Mouse (Mus musculus) fibroblast of lung, adult 2 months (primary cell): ENCODE measurements around the gene Rap1gds1.

Experiments
- DNase-seq: peaks from one replicate; pipeline ENCODE4 v3.0.0-alpha.2; 2011; ENCODE audit warnings: low read depth

Gene Rap1gds1

DNA sequence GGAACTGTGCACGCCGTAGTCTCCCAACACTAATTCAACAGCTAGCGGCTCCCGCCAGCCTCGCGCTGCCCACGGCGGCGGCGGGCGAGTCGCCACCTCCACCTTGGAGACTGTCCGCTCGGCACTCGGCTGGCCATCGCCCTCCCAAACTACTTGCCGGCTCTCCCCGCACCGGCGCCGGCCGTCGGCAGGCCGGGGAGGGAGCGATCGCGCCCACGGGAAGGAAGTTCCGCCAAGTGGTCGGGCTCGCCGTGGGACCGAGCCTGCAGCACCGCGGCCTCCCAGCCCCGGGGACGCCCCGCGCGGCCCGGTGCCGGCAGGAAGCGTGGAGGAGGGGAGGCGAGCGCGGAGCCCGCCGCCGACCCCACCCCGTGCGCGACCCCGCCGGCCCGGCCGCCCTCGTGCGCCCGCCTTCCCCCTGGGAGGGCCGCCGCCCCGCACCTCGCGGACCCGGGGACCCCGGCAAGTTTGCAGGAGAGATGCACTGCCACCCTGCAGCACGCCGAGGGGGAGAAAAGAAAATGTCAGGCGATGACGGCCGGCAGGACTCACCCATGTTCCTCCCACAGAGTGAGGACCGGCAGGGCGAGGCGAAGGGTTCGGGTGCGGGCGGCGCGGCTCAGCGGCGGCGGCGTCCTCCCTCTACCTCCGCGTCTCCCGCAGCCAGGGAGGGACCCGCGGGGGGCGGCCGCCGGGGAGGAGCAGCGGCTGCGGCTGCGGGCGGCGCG is at the start of gene Rap1gds1:
Gene Rap1gds1 (minus strand): TSS at position 718 of the 728 bp plus-strand sequence.
- DNase-seq: no peak

DNA sequence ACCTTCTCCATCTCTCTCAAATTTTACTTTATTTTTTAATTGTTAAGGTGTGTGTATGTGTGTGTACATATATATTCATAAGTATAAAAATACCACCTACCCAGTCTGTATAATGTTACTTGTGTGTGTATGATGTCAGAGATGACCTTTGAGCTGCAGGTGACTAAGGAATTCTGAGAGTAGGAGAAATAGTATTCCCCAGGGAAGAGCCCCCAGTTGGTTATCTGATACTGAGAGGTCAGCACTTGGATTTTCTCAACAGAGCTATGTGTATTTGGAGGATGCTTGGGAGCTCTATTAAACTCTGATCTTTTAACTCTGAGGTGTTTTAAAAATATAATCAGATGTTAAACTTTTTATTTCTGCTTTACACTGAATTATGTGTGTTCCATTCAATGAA is 43.4 kb upstream of the Rap1gds1 start:
- DNase-seq: no peak

DNA sequence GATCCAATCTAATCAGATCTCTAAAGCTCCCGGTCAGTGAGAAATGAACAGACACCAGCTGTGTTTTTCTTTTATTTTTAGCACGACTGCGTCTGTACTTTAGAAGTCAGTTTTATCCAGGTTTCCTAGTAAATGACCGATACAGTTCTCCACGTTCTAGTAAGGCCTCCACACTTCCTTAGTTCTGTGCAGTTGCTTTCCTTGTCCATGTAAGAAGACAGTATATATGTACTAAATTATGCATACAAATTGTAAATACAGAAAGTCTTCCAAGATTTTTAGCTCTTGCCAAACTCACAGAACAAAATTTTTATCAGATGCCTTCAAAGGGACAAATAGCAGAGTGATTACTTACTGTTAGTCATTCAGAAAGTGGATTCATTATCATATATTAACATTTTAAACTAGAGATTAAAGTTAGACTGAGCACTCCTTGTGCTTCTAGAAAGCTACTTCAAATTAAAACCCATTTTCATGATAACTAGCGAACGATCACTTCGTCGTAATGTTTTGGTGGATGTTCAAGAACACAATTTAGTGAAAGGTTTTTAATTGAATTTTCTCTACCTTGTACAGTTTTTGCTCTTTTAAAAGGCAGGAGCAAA is 41.8 kb upstream of the Rap1gds1 start:
- DNase-seq: no peak

DNA sequence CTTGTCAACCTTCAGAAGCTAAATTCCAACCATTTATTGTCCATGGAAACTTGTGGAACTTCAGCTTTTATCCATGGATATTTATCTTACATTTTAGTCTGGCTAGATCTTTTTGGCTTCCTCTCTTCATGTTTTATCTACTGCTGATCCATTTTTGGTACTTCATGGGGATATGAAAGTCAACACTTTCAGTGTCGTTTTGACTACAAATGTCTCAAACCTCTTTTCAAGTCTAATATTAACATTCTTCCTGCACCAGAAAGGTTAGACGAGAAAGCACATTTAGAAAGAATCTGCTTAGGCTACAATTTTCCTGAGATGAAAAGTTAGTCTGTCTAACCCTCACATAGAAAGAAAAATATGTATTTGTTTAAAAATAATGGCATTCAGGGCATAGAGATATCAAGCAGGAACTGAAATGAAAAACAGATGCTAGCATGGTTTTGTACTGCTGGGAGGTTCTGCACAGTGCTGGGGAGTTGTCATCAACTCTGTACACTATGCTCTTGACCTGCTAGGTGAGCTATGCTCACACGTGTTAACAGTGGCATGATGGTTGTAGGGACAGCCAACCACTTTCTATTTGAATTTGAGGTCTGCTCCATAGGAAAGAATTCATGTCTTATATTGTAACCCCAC is 37.5 kb upstream of the Rap1gds1 start:
- no peak for DNase-seq

DNA sequence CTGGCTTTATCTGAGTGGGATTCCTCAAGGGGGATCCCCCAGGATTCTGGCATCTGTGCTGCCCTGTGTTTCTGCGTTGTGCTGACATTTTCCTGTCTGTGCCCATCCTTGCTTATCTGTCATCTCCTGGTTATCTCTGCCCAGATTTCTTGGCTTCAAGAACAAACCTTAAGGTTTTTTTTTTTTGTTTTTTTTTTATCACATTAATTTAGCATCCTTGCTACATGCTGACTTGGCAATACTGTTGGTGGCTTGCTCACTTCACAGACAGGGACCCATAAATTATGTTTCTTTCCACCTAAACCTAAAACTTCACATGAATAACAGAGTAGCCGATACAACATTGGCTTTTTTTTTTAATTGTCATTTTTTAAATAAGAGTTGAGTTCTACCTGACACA is 36.9 kb upstream of the Rap1gds1 start:
- no peak for DNase-seq

DNA sequence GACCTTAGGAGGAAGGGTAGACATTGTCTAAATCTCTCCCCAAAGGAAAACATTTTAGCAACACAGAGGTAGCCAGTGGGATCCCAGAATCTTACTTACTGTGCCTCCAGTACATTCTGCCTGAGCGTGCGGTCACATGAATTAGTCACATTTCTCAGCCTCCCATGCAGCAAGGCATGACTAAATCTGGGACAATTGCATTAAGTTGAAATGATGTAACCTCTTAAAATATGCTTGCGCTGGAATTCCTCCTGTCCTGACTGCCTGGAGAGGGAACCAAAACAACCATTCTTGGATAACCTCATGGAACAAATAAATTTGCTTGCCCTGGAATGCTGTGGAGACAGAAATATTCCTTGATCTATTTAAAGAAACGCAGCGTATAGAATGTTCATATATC is 33.2 kb upstream of the Rap1gds1 start:
- DNase-seq: peak; percentile 18

DNA sequence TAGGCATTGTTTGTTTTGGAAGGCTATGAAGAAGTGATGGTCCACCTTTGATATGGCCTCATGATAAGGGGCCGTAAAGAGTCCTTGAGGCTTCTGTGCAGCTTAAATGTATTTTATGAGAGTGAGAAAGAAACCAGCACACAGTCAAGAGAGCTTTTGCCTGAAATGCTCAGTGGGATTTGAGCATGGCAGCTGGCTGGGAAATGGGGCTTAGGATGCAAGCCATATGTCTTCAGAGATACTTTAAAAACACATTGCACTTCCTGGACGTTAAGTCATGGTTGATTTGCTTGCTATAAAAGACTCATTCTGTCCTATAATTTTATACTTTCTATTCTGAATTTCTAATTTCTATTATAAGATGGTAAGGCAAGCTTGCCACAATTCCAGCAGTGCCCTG is 28.9 kb upstream of the Rap1gds1 start:
- no peak for DNase-seq

DNA sequence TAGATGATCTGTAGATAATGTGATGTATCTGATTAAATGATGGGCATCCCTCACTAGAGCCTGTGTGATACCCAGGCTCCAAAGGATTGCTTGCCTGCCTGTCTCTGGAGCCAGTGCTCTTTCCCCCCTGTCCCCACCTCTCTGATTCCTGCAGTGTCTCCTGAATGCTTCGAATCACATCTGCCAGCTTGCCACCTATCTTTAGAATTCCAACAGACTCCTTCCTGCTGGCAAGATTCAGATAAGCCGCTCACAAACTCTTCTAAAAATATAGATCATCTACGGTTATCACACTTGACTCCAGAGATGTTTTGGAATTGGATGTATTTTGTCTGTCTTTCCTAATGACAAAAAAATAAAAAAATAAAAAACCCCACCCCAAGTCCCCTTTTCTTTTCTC is 28.3 kb upstream of the Rap1gds1 start:
- DNase-seq: no peak

DNA sequence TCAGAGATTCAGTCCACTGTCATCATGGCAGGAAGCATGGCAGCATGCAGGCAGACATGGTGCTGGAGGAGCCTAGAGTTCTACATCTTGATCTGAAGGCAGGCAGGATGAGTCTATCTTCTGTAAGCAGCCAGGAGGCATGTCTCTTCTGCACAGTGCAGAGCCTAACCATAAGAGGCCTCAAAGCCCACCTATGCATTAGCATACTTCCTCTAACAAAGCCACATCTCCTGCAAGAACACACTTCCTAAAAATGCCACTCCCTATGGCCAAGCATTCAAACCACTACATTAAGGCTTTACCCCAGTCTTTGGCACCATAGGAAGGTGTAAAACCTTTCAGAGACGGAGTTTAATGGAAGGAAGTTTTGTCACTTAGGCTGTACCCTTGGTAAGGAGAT is 26.9 kb upstream of the Rap1gds1 start:
- no peak for DNase-seq

DNA sequence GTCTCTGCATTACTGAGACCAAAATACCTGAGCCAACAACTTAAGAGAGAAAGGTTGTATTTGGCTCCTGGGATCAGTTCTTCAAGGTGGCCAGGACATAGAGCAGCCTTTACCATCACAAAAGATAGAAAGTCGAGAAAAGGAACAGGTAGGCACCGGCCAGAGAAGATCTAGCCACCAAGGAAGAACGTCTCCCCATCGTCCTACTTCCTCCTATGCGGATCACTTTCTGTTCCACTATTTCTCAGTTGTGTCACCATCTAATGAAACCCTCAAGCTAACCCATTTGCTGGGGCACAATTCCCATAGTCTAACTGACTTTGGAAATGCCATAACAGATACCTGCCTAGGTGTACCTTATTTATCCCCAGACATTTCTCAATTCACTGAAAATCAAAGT is 24.3 kb upstream of the Rap1gds1 start:
- no peak for DNase-seq

DNA sequence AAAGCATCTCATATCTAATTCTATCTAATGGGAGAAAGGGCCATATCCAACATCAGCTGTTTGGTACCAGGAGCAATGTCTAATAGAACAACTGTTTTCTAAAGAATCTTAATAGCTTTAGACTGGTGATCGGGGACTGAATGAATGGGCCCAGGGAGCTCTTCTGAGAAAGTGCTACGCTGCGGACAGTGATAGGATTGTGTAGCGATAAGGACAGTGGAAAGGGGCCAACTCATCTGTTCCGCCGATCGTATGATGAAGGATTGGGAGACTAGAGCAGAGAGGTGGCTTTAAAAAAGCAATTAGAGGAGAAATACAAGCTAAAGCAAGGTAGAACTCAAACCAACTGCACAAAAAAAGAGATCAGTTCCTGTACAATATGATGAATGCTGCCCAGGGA is 20.9 kb upstream of the Rap1gds1 start:
- DNase-seq: no peak

DNA sequence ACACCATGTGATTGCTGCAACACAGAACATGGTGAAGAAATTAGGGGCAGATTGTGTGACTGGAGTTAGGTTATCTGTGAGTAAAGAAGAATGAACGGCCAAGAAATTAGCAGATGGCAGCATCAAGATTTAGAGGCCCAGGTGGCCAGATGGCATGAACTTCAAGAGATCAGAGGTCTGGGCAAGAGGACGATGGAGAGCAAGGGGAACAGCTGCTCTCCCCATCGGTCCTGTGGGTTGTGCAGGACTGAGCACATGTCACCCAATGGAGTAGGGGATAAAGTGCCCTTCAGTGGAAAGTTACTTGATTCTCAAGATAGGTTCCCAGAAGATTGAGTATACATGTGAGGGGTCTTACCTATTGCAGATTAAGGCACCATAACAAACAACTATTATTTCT is 13.5 kb upstream of the Rap1gds1 start:
- DNase-seq: no peak

DNA sequence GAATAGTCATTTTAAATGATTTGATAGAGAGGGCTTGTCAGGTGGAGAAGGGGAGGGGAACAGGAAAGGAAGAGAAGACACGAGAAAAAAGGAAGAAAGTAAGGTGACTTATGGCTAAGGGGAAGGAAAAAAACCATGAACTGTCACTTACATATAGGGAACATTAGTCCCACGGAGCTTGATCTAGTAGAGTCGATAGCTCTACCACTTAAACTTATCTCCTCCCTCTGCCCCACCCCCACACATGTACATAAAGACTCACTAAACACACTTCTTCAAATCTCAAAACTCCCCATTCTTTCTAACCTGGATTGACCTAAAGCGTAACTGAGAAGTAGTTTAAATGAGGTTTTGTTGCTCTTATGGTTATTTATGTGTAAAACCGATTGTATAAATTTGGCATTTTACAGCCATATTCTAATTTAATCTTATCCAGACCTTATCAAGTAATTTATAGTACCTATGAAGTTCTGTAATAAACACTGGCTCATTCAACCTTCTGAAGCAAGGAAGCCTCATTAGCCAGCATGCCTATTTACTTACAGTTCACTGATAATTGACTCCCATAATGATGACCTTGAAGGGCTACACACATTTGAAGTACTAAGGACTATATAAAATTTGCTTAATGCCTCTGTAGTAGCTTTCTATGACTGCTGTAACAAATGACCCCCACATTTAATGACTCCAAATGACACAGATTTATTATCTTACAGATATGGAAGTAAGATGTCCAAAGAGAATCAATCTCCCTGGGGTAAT is 9.0 kb upstream of the Rap1gds1 start:
- no peak for DNase-seq

DNA sequence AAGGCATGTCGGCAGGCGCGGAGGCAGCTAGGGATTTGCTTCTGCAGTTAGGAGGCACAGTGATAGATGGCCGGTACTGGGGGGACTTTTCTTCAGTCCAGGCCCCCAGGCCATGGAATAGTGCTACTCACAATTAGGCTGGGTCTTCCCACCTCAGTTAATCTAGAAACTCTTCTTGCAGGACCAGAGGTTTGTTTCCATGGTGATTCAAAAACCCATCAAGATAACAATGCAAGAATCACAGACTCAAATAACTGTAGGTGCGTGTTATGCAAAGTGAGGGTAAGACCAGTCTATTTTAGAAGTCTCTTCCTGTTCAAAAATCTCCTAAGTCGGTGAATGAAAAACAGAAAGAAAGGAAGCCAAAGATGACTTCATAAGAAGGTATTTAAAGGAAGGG is 4.8 kb upstream of the Rap1gds1 start:
- no peak for DNase-seq

DNA sequence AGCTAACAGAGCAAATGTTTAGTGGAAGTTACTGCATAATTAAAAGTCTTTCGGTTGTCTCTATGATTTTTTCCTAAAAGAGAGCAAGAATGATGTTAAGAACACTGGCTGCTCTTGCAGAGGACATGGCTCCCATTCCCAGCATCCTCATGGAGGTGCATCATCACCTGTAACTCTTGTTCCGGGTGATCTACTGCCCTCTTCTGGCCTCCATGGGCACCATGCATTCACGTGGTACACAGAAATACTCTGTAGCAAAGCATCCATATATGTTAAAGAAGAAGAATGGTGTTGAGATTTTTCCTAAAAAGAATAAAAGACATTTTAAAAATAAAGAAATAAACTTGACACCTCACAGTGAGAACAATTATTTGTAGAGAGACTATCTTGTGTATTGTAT is 3.0 kb upstream of the Rap1gds1 start:
- no peak for DNase-seq

DNA sequence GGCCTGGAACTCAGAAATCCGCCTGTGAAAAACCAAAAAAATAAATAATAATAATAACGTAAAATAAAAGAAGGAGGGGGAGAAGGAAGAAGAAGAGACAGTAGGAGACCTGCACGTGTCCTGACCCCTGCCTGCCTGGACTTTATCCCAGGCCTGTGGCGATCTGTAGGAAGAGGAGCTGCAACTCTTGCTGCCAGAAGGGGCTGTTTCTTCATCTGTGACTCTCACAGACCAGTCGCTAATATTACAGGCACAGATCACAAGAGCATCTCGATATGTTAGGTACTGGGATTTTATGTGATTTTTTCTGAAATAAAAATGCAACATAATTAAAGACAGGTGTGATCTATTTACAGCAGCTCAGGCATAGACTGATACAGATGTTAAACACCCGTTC is 1.1 kb upstream of the Rap1gds1 start:
- DNase-seq: no peak

DNA sequence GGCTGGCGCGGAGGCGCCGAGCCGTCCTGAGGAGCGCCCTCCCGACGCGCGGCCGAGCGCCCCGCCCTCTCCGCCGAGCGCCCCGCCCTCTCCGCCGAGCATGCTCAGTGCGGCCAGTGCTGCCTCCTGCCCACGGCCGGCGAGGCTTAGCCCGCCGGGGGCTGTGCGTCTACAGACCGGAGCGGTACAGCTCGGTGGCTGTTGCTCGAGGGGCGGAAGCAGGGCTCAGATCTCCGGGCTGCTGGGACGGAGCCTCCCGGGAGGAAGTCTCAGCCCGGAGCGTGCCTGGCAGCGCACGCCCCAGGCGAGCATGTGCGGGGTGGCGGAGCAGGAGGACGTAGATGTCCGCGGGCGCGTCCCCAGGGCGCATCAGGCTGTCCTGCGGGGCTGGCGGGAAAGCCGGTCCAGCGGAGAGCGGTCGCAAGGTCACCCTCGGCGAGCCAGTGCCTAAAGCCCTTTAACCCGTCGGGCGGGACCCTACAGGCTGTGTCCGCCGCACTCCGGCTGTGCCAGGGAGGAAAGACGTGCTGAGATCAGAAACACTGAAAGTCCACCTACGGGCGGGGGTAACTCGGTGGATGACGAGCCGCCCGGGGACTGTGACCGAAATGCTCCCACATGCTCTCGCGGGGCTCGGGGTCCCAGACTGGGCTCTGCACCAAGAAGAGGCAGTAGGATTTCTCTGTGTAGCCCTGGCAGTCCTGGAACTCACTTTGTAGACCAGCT is 495 bp upstream of the Rap1gds1 start:
- peak; percentile 51 for DNase-seq

DNA sequence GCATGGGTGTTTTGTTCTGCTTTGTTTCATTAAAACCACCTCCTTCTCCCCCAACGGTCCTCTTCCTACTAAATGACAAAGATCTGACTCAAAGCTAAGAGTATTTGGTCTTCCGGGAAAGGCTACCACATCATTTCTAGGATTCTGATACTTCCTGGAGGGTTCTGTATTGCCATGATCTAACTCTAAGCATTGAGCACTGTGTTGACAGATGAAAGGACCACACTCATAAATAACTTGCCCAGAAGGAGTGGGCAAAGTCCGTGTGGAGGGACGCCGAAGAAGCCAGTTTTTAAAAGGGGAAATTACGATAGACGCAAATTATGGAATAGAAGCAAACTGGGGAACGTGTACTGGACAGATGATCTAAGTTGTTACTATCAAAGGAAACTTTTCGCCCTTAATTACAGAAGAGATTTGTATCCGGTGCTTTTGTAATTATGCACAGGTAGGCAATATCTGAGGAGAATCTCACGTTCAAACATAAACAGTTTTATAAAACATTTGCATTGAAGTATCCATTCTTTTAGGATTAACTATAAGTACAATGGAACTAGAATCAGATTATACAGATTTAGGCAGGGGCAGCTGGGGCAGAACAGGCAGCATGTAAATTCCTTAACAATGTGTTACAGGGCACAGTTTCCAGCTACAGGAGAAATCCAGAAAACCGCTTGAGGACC is 1.1 kb downstream of the Rap1gds1 start:
- DNase-seq: no peak

DNA sequence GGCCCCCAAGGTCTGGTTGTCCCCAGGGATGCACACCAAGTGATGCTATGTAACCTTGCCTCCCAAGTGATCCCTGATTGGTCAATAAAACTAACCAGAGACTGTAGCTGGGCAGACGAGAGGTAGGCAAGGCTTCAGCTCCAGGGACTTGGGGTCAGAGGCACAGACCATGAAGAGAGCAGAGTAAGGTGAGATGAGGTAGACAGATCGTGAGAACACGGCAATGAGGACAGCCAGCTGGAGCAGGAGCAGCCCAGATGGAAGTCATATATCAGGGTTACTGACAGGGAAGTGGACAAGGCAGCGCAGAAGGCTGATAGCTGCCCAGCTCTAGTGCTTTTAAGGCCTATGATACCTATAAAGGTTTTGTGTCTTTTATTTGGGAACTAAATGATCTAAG is 5.5 kb downstream of the Rap1gds1 start:
- no peak for DNase-seq

DNA sequence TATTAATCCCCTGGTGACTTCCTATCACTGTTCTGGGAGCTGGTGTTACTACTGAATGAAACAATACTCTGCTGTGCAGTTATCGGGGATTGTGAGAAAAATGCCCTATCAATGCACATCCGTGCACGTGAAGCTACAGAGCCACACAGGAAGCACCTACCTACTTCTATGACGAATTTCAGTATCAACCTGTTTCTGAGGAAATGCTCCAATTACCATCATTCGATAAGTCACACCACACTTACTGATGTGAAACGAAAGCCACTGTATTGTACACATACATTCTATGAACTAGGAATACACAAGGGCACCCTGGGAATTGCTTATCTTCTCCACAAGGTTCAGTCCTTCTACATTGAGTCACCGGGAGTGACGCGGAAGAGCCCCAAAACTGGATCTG is 10.9 kb downstream of the Rap1gds1 start:
- no peak for DNase-seq

DNA sequence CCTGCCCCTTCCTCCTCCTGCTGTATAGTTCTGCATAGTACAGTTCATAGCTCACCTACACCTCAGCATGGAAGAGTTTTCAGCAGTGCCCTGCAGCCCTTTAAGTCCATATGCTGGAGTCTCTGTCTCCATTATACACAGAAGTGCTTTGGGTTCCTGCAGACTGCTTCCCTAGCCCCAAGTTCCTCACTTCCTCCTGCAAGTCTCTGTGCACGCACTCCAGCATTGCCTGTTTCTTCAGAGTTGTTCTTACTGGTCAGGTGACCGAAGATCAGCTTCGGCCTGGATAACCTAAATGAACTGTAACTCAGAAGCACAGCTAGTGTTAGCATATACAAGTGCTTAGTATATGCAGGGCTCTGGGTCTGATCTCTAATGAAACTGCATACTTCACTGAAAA is 12.9 kb downstream of the Rap1gds1 start:
- no peak for DNase-seq
